Mouse (Mus musculus) G1E-ER4 (cell line): Measurements from ENCODE around the gene Fam3b. TPM values are rescaled to one million over a fixed set of nuclear protein-coding genes. Genes with fewer than 3 reads are reported as not detected.

Experiments
- GATA1 ChIP-seq: IDR thresholded peaks from one replicate; pipeline ENCODE4 v1.8.0; 2012; ENCODE audit warnings: low read length, inconsistent platforms
- polyA plus RNA-seq: library from polyadenylated mRNA; stranded (reverse); fragments of >175 nt; gene quantifications from 2 replicates; pipeline ENCODE4 v1.2.3, GENCODE M21; 2012

The Fam3b gene
- polyA plus RNA-seq = not detected in 2 replicates

DNA sequence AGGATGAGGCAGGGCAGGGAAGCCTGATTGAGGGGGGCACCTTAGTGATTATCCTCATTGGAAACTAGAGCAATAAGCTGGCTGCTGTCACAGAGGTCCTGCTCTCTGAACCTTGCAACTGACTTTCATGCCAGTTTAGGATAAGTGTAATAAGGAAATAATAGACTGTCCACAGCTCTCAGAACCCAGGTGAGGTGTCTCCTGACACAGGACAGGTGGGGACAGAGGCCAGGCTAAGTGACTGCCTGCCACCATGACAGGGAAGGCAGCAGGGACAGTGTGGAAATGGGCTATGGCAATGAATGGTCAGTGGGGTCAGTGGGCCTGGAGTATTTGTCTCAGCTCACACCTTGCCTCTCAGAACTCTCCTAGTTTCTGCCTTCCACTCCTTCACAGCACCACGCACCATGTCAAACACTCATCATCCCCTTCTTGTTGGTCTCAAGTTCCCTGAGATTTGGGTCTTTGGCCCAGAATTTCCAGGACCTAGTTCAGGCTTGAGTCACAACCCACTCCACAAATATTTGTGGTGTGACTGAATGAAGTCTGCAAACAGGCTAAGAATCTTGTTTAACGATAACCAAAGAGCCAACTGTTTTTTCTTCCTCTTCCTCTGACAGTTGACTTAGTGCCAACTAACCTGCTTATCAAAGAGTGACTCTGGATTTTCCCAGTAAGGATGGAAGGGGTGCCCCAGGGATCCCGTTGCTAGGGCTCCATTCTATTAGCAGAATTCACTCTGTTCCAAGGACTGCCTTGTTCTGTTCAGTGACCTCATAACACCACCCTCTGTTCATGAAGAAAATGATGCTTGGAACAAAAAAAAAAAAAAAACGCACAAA lies at the start of gene Fam3b:
Gene Fam3b, minus strand, starts transcription at position 718 of the 842 bp plus-strand sequence.
- no peak for TF ChIP-seq GATA1

DNA sequence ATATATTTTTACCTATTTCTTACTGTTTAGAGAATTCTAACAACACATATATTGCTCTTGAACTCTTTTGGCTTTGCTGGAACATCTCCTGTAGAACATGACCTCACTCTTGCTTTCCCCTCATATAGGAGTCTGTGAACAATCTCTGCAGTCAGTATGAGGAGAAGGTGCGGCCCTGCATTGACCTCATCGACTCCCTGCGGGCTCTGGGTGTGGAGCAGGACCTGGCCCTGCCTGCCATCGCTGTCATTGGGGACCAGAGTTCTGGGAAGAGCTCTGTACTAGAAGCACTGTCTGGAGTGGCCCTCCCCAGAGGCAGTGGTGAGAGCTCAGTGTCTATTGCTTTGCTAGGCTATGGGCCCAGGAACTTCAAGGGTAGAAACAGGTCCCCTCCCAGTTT lies 29.7 kb upstream of the Fam3b start:
- TF ChIP-seq GATA1 = no peak

DNA sequence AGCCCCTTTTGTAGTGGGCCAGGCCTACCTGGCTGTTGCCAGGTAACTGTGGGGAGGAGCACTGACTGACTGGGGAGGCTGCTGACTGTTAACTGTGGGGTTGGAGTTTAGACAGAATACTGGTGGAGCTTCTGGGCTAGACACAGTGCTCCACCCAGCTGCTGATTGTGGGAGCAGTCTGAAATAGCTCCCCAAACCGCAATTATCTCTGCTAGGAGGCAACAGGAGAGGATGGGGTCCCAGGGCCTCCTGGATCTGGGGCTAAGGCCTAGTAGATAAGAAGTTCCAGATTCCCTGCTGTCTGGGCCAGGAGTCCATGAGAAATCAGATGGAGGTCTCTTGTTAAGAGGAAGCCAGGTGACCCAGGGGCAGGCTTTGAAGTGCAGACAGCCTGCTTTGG lies 22.2 kb upstream of the Fam3b start:
- TF ChIP-seq GATA1 = no peak

GRCm38 (mm10) chr16:97535808-97536413 lies 21.3 kb upstream of the Fam3b start:
- no peak for TF ChIP-seq GATA1

GRCm38 (mm10) chr16:97534876-97535461 lies 20.4 kb upstream of the Fam3b start:
- no peak for TF ChIP-seq GATA1

DNA sequence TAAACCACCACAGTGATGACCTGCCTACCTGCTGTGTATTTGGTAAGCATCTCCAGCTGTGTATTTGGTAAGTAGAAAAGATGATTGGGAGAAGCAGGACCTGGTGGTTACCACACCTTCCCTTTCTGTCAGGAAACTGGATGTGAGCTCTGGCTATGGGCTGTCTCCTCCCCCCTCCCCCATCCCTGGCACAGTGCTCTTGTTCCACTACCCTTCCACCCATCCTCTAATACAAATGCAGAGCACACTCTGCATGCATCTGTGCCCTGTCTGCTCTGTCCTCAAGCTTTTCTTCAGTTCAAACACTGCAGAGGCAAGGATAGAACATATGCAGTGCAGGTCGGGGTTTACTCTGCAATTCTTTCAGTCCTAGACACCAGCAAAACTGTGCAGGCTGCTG lies 19.8 kb upstream of the Fam3b start:
- no peak for TF ChIP-seq GATA1

GRCm38 (mm10) chr16:97533751-97534150 lies 19.1 kb upstream of the Fam3b start:
- no peak for TF ChIP-seq GATA1

GRCm38 (mm10) chr16:97533126-97533525 lies 18.5 kb upstream of the Fam3b start:
- TF ChIP-seq GATA1 = no peak

- TF ChIP-seq GATA1 = no peak
Measured at GRCm38 (mm10) chr16:97529241-97529640, 14.6 kb upstream of the Fam3b start.

- no peak for TF ChIP-seq GATA1
Measured at GRCm38 (mm10) chr16:97523024-97523423, 8.4 kb upstream of the Fam3b start.

- no peak for TF ChIP-seq GATA1
Measured at GRCm38 (mm10) chr16:97521983-97522382, 7.4 kb upstream of the Fam3b start.

DNA sequence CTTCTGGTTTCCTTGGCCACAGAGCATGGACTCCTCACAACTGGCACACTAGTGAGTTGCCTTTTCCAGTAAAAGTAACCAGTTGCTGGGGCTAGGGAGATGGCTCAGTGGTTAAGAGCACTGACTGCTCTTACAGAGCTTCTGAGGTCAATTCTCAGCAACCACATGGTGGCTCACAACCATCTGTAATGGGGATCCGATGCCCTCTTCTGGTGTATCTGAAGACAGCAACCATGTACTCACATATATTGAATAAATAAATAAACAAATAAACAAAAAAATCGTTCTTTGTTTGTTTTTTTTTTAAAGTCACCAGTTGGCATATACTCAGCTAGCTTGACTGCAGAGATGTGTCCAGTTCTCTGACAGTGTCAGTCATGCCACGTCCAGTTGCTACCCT lies 1.7 kb upstream of the Fam3b start:
- TF ChIP-seq GATA1 = no peak

DNA sequence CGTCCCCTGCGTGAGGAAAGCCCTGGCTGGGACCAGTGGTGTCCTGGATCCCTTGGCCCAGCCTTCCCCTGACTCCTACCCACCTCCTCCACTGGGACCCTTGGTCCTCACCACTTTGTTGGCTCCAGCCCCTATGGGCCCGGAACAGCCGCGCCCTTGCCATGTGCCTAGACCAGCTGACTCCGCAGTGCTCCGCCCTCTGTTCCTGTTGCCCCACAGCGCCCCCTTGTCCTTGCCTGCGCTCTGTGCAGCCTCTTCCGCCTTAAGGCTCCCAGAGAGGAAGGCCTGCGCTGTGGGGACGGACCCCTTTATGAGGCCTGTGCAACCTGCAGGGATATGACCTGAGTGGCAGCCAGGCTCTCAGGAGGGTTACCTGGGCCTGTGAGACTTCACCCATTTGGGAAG lies 2.3 kb downstream of the Fam3b start:
- no peak for TF ChIP-seq GATA1

DNA sequence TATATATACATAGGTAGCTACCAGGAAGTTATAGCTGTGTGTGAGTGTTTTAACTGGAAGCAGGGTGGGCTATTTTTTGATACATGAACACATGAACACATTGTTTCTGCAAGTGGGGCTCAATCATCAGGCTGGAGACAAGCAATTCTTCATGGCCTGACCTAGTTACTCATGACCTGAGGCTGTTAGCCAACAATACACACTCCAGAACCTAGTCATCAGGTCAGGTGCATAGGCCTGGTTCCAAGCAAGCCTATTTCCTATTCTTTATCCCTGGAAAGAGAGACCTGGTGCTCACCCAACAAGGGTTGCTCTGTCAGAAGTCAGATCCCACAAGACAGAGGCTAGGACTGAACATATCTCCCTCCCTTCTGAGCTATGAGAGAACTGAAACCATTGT lies 3.1 kb downstream of the Fam3b start:
- TF ChIP-seq GATA1 = no peak

GRCm38 (mm10) chr16:97510849-97511248 lies 3.8 kb downstream of the Fam3b start:
- TF ChIP-seq GATA1 = no peak

- TF ChIP-seq GATA1 = no peak
Measured at GRCm38 (mm10) chr16:97507783-97508182, 6.8 kb downstream of the Fam3b start.

DNA sequence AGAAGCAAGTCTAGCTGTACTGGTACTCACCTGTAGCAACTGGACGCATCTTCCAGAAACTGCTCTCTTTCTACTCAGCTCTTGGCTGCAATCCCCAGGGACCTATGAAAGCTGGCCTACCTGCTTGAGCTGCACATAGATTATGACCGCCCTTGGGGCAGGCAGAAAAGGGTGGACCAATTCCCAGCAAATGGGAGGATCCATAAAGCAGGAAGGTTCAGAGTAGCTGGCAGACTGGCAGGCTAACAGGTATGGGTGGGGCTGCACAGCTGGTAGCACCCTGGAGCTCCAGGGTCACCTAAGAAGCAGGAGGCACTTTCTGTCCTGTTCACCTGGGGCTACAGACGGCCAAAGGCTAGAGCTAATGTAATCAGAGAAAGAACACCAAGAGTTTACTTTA lies 9.8 kb downstream of the Fam3b start:
- TF ChIP-seq GATA1 = no peak

GRCm38 (mm10) chr16:97503849-97504248 lies 10.8 kb downstream of the Fam3b start:
- TF ChIP-seq GATA1 = no peak
